Mouse (Mus musculus) lung, postnatal 25 days (tissue): ENCODE measurements around the gene 4930519P11Rik.

ENCODE experiments used
- DNase-seq: peaks from one replicate; pipeline ENCODE4 v3.0.0; 2022; ENCODE audit warnings: low spot score

The 4930519P11Rik gene

DNA sequence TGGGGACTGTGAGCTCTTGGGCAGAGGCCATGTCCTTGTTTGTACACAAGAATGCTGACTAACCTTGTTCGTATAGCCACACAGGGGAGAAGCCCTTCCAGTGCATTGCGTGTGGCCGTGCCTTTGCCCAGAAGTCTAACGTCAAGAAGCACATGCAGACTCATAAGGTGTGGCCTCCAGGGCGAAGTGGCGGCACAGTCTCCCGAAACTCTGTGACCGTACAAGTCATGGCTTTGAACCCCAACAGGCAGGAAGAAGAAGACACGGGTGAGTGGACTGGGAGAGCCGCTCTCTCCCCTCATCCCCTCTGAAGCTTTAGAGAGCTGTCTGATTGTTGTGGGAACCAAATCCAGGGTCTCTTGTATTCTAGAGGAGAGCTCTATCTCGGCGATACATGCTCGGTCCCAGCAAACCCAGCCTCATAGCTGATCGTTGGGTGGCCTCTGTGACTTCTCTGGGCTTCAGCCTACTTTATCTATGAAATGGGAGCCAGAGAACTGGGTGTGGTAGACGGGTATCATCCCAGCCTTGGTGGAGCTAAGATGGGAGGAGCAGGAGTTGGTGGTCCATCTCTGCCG is 19.1 kb upstream of the 4930519P11Rik start:
- no peak for DNase-seq

- no peak for DNase-seq
Observed at GRCm38 (mm10) chr2:154630531-154630930, 17.3 kb upstream of the 4930519P11Rik start.

DNA sequence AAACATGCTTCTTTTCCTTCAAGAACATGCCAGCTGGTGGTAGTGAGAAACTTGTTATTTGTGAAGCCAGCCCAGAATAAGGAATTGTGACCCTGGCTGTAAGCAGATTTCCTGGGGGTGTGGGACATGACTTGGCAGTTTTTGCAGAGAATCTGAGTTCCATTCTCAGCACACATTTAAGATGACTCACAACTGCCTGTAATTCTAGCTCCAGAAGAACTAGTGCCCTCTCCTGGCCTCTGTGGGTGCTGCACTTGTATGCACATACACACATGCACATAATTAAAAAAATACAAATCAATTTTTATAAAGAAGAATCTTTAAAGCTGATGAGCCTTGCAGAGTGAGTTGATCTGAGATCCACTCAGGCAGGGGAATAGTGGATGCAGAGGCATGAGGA is 10.9 kb upstream of the 4930519P11Rik start:
- no peak for DNase-seq

GRCm38 (mm10) chr2:154621684-154622083 is 8.4 kb upstream of the 4930519P11Rik start:
- DNase-seq = no peak

GRCm38 (mm10) chr2:154617061-154617460 is 3.8 kb upstream of the 4930519P11Rik start:
- no peak for DNase-seq

GRCm38 (mm10) chr2:154615674-154616073 is 2.4 kb upstream of the 4930519P11Rik start:
- DNase-seq = no peak

- DNase-seq = no peak
Observed at GRCm38 (mm10) chr2:154614841-154615576, 1.8 kb upstream of the 4930519P11Rik start.

DNA sequence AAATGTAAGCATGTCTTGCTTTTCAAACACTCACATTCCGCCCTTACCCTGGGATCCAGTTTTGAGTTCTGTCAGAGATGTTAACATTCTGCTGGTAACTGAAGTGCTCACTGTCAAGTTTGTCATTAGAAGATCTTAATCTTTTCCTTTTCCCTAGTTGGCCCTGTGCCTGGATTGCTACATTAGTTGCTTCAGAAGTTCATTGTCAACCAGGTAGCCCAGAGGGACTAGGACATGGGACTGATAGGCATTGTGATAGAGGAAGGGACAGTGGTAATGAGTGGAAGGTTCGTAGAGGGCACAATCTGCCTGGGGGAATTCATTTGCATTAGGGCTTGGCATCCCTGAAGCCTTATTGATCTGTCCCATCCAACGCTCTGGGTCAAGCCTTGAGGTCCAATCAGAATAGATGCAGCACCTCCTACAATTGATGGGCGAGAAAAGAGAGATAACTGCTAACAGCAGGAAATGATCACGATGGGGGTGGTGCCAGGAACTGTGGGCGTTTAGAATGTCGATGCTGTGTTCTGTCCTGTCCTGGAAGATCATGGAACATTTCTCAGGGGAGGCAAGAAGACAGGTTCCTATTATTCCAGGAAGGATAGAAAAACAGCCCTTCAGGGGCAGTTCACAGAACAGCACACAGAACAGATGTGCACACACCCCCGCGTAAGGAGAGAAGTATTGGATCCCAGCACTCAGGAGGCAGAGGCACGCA is 4.0 kb downstream of the 4930519P11Rik start:
- DNase-seq = no peak

GRCm38 (mm10) chr2:154606965-154607364 is 6.3 kb downstream of the 4930519P11Rik start:
- no peak for DNase-seq

DNA sequence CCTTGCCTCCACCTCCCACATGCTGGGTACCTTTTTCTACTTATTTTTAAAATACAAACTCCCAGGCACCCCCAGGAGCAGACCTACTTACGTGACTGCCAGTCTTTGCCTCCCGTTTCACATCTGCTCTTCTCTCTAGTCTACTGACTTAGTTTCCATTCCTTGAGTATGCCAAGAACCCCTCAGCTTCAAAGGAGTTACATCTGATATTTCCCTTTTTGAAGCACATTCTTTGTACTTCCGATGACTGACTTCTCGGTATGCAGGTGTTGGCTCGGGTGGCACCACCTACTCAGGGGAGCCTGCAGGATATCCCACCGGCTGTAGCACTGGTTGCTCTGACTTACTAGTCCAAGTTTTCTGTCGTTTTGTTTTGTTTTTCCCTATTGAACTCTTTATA is 9.1 kb downstream of the 4930519P11Rik start:
- no peak for DNase-seq

DNA sequence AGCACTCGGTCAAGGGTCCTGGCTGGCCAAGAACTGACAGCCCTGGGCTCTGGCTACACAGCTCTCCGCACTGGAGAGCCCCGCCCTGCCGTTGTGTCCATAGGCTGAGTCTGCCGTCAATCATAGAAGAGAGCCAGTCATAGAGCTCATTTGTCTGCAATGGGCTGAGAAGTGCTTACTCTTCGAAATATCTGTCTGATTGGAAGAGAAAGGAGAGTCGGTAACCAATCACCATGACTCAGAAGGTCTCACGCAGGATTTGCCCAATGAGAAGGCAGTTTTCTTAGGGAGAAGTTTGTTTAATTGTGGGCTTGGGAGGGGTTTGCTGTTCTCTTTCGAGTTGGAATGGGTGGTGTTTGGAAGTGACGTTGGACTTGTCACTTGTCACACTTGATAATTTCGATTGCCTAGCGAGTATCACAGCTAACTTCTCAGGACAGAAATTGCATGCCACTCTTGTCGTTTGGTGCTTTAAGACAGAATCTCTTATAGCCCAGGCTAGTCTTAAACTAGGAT is 9.5 kb downstream of the 4930519P11Rik start, which contains the start of gene Pxmp4:
Gene Pxmp4 (minus strand): TSS at position 71 of the 516 bp plus-strand sequence.
- peak; percentile 100 for DNase-seq

DNA sequence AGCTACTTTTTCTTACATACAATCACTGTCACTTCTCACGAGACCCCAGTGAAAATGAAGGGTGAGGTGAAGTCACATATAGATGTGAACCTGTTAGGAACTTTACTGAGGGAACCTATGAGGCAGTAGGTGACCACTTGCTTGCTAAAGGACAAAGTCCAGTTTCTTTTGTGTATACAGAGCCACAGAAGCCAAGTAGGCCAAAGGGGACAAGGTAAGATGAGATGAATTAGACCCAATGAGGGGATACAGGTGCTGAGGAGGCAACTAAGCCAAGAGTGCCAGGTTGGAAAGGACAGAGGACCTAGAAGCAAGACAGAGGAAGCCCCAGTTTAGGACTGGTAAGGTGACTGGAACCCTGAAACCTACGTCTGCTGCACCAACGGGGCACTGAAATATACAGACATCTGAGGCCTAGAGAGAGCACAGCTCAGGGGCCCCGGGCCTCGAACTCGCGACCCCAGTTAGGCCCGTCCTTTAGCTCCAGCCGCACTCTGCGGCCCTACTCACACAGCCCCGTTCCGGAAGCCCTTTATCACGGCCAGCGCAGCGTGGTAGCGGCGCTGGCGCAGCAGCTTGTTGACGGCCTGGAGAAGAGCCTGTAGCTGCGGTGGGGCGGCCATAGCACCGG is 10.1 kb downstream of the 4930519P11Rik start:
- no peak for DNase-seq

GRCm38 (mm10) chr2:154601324-154601723 is 11.9 kb downstream of the 4930519P11Rik start:
- DNase-seq = no peak

DNA sequence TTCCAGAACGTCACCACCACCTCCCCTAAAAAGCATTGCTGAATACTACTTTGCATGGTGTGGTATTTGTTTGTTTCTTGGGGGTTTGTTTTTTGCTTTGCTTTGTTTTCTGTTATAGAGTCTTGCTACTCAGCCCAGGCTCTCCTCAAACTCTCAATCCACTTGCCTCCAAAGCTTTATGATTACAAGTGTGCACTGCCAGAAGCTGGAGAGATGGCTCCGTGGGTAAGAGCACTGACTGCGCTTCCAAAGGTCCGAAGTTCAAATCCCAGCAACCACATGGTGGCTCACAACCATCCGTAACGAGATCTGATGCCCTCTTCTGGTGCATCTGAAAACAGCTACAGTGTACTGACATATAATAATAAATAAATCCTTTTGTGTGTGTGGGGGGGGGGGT is 12.7 kb downstream of the 4930519P11Rik start:
- no peak for DNase-seq

- DNase-seq = no peak
Observed at GRCm38 (mm10) chr2:154597399-154597798, 15.8 kb downstream of the 4930519P11Rik start.

DNA sequence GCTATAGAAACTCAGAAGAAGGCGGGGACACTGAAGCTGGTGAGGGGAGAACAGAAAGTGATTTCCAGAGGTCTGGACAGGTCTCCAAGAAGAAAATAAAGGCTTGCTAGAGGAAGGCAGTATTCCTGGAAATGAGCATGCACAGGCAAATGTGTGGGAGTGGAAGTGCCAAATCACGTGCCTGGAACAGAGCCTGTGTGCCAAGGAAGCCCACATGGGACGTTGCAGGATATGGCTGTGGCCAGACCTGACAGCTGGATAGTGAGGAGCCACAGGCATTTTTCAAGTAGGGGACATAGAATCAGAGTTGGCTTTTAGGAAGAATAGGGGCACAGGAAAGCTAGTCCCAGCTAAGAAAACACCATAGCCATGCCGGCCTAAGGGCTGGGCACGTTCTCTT is 17.5 kb downstream of the 4930519P11Rik start:
- no peak for DNase-seq

DNA sequence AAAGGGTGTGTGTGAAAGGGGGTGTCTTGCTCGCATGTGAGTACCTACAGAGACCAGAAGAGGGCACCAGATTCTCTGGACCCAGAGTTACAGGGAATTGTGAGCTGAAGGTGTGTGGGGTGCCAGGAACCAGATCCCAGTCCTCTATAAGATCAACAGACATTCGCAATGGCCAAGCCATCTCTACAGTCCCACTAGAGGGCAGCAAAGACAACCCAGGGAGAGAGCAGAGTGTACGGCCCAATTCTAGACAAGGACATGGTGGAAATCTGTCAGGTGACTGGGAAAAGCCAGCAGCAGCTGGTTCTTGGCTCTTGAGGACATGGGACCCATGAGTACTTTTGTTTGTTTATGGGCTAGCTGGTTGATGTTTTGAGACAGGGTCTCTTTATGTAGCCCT is 20.2 kb downstream of the 4930519P11Rik start:
- peak; percentile 68 for DNase-seq

DNA sequence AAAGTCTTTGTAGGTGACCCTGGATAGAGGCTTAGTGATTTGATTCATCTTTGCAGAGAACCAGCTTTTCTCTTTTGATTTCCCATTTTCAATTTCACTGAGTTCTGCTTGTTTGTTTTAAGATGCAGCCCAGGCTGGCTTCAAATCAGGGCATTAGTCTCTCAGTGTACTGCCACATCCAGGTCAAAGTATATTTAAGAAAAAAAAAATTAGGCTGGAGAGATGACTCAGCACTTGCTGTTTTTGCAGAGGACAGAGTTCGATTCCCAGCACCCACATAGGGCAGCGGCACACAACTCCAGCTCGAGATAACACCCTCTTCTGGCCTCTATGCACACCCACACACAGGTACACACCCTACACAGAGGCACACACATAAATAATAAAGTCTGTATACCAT is 22.0 kb downstream of the 4930519P11Rik start:
- no peak for DNase-seq

GRCm38 (mm10) chr2:154589051-154589450 is 24.2 kb downstream of the 4930519P11Rik start:
- DNase-seq = no peak

GRCm38 (mm10) chr2:154586405-154586804 is 26.8 kb downstream of the 4930519P11Rik start:
- no peak for DNase-seq

GRCm38 (mm10) chr2:154584931-154585601 is 28.2 kb downstream of the 4930519P11Rik start:
- no peak for DNase-seq
